Mouse (Mus musculus): ENCODE measurements around the gene Rtca. TPM values are rescaled to one million over a fixed set of nuclear protein-coding genes. Genes with fewer than 3 reads are reported as not detected.

Rtca gene
- polyA plus RNA-seq, 1 experiment = 88.2 TPM

DNA sequence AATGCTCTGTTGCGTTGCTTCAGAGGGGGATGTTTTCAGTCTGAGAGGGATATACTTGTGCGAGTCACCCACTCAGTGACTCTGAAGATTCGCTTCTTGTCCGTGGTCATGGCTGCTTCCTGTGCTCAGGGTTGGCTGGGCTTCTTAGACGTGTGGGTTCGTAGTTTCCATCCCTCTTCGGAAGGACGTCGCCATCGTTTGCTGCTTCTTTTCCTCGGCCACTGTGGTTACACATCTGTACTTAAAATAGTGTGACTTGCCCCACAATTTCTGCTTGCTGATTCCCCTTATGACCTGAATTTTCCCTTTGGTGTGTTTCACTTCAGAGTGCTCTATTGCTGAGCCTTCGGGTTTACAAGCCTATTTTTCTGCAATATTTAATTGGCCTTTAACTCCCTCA, 42.3 kb downstream of the Rtca start:
- no peak for DNase-seq (ENCODE audit: low read depth)
- no peak for TF ChIP-seq POLR2A (IDR thresholded peaks at IDR 0.05; ENCODE audit: borderline replicate concordance, extremely low read depth, insufficient read depth, insufficient read length, poor library complexity, severe bottlenecking)
- no peak for TF ChIP-seq CTCF (IDR thresholded peaks at IDR 0.05; ENCODE audit: borderline replicate concordance, extremely low read depth, insufficient read depth, insufficient read length)

- TF ChIP-seq CTCF (IDR thresholded peaks at IDR 0.05; ENCODE audit: borderline replicate concordance, extremely low read depth, insufficient read depth, insufficient read length) = no peak
- no peak for TF ChIP-seq POLR2A (IDR thresholded peaks at IDR 0.05; ENCODE audit: borderline replicate concordance, extremely low read depth, insufficient read depth, insufficient read length, poor library complexity, severe bottlenecking)
- DNase-seq (ENCODE audit: low read depth) = no peak
These were observed 43.7 kb downstream of the Rtca start for GRCm38 (mm10) chr3:116464318-116464717.

DNA sequence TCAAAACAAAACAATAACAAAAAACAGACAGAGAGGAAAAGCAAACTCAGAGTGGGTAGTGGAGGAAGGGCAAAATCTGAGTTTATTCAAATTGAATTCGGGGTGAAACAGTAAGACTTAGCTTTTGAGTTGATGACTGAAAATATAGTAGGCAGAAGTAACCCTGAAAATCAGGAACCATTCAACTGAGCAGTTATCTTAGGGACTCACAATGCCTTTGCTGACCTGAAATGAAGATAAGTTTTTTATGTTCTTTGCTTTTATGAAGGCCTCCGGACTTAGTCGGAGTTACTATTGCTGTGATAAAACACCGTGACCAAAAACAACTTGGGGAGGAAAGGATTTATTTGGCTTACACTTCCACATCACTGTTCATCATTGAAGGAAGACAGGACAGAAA, 47.0 kb downstream of the Rtca start:
- TF ChIP-seq POLR2A (IDR thresholded peaks at IDR 0.05; ENCODE audit: borderline replicate concordance, extremely low read depth, insufficient read depth, insufficient read length, poor library complexity, severe bottlenecking) (no peak), CTCF (IDR thresholded peaks at IDR 0.05; ENCODE audit: borderline replicate concordance, extremely low read depth, insufficient read depth, insufficient read length) (no peak)
- no peak for DNase-seq (ENCODE audit: low read depth)

GRCm38 (mm10) chr3:116454529-116454928, 53.5 kb downstream of the Rtca start:
- no peak for DNase-seq (ENCODE audit: low read depth)
- TF ChIP-seq CTCF (IDR thresholded peaks at IDR 0.05; ENCODE audit: borderline replicate concordance, extremely low read depth, insufficient read depth, insufficient read length) (no peak), POLR2A (IDR thresholded peaks at IDR 0.05; ENCODE audit: borderline replicate concordance, extremely low read depth, insufficient read depth, insufficient read length, poor library complexity, severe bottlenecking) (no peak)

GRCm38 (mm10) chr3:116450741-116451140, 57.3 kb downstream of the Rtca start:
- DNase-seq (ENCODE audit: low read depth) = no peak
- no peak for TF ChIP-seq POLR2A (IDR thresholded peaks at IDR 0.05; ENCODE audit: borderline replicate concordance, extremely low read depth, insufficient read depth, insufficient read length, poor library complexity, severe bottlenecking)
- TF ChIP-seq CTCF (IDR thresholded peaks at IDR 0.05; ENCODE audit: borderline replicate concordance, extremely low read depth, insufficient read depth, insufficient read length) = no peak

DNA sequence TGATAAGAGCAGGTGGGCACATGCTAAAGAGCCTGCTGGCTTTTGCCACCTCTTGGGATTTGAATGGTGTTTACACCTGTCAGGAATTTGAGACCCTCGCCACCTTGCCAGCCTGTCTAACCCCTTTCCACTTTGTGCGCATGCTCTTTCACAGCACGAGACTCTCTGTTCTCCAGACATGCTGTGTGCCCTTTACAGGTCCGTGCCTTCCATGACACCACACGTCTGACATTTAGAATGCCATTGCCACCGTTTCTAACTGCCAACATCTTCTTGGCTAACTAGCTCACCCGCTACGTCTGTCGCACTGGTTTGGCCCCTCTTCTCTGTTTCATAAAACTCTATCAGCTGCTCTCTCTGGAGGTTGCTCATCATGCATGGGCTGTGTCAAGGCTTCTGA, 63.7 kb downstream of the Rtca start:
- TF ChIP-seq POLR2A (IDR thresholded peaks at IDR 0.05; ENCODE audit: borderline replicate concordance, extremely low read depth, insufficient read depth, insufficient read length, poor library complexity, severe bottlenecking) = no peak
- DNase-seq (ENCODE audit: low read depth) = peak; percentile 3

DNA sequence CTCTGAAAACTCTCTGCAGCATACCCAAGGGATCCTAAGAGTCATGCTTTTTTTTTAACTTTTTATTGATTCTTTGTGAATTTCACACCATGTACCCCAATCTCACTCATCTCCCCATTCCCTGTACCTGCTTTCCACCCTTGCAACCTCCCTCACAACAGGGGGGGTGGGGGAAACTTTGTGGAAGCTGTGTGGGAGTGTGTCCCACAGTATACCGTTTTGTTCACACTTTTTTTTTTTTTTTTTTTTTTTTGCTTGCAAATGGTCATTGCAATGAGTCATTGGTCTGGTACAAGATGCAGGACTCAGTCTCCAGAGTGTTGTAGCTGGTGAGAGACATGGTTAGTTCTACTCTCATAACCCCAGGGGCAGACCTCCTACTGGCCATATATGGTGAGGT, 65.2 kb downstream of the Rtca start:
- no peak for TF ChIP-seq CTCF (IDR thresholded peaks at IDR 0.05; ENCODE audit: borderline replicate concordance, extremely low read depth, insufficient read depth, insufficient read length)
- TF ChIP-seq POLR2A (IDR thresholded peaks at IDR 0.05; ENCODE audit: borderline replicate concordance, extremely low read depth, insufficient read depth, insufficient read length, poor library complexity, severe bottlenecking) = no peak
- DNase-seq (ENCODE audit: low read depth) = no peak

GRCm38 (mm10) chr3:116441518-116442205, 66.3 kb downstream of the Rtca start:
- TF ChIP-seq CTCF (IDR thresholded peaks at IDR 0.05; ENCODE audit: borderline replicate concordance, extremely low read depth, insufficient read depth, insufficient read length) = no peak
- DNase-seq (ENCODE audit: low read depth) = no peak

GRCm38 (mm10) chr3:116440066-116440997, 67.7 kb downstream of the Rtca start:
- TF ChIP-seq POLR2A (IDR thresholded peaks at IDR 0.05; ENCODE audit: borderline replicate concordance, extremely low read depth, insufficient read depth, insufficient read length, poor library complexity, severe bottlenecking) (no peak), CTCF (IDR thresholded peaks at IDR 0.05; ENCODE audit: borderline replicate concordance, extremely low read depth, insufficient read depth, insufficient read length) (no peak)
- no peak for DNase-seq (ENCODE audit: low read depth)

Other genes starting within 250 kb of the Rtca start
- gene Cdc14a, start 84.2 kb downstream of the Rtca start, polyA plus RNA-seq (2012; rRNA removed) = 6.5 and 8.5 TPM in 2 replicates
- gene Dbt, start 4.9 kb upstream of the Rtca start, polyA plus RNA-seq (2012; rRNA removed) = 11.2 TPM in 2 replicates
- gene Lrrc39, start 54.8 kb upstream of the Rtca start, polyA plus RNA-seq (2012; rRNA removed) = 0.08 and 0.10 TPM in 2 replicates
- gene Sass6, start 86.8 kb upstream of the Rtca start, polyA plus RNA-seq (2012; rRNA removed) = 10.4 and 10.7 TPM in 2 replicates
- 25.3 and 27.2 TPM in 2 replicates for gene Trmt13, start 106.4 kb upstream of the Rtca start, polyA plus RNA-seq (2012; rRNA removed)
- gene Mfsd14a, start 154.5 kb upstream of the Rtca start, polyA plus RNA-seq (2012; rRNA removed) = 38.8 and 44.9 TPM in 2 replicates
- not detected in 2 replicates for gene Gm43191, start 173.1 kb upstream of the Rtca start, polyA plus RNA-seq (2012; rRNA removed)
- 10.0 and 10.4 TPM in 2 replicates for gene Slc35a3, start 204.6 kb upstream of the Rtca start, polyA plus RNA-seq (2012; rRNA removed)